Mouse (Mus musculus): ENCODE measurements around the gene Taf1c. TPM values are rescaled to one million over a fixed set of nuclear protein-coding genes. Genes with fewer than 3 reads are reported as not detected.

The Taf1c gene
- total RNA-seq, 2 experiments from 2014 or later: 5.2 to 6.6 TPM

DNA sequence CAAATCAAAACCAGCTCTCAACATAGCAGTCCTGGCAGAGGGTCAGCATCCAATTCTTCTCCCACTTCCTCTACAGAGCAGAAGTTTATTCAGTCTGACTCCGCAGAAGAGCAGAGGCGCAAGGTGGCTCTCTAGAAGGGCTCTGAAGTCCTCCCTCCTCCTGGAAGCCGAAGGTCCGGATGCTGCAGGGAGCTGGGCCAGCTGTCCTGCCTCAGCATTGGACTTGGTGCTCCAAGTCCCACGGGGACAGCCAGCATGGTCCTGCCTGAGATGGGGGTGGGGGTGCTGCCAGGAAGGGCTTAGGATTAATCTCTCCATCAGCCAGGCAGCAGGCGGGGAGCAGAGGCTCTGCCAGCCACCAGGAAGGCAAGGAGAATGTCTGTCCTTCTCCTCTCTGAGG, 30.4 kb upstream of the Taf1c start, which contains the start of gene Kcng4:
Gene Kcng4 (minus strand): TSS at position 303 of the 400 bp plus-strand sequence.
- intact Hi-C loops (cut with DNase I): no loop called here
- Histone ChIP-seq H3K27ac (peak within 1 kb of the TSS; percentile 75), H3K4me3 (peak within 1 kb of the TSS; percentile 56)
- DNase-seq: peak; percentile 75
- TF ChIP-seq CTCF (IDR thresholded peaks at IDR 0.05): no peak

DNA sequence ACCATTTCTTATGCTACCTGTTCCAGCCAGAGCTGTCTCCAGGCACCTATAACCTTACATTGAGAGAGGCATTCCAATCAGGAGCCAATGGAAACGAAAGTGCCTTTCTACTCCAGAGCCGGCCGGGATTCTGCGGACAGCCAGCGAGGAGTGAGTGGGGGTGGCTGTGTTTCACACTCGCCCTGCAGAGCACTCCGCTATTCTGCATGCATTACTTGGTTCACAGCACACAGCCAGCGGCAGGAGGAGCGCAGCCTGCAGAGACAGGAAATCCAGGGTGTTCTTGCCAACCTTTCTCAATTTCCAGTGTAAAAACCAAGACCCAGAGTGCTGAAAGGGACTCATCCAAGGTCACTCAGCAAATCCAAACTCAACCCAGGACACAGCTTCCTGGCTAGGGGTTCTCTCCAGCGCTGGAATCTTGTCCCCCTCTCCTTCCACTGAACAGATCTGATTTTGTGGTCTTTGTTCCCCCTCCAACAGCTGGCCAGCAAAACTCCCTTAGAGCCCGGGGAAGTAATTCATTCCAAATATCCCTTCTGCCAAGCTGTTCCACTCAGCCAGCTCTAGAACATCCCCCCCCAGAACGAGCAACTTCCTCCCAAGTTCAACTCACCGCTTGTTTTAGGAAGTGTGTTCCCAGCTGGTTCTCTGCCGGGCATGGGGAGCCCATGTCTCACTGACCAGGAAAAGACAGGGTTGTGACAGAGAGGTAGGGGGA, 29.8 kb upstream of the Taf1c start:
- Histone ChIP-seq H3K27ac (peak overlapping the region; percentile 75), H3K4me3 (peak overlapping the region; percentile 56)
- TF ChIP-seq CTCF (IDR thresholded peaks at IDR 0.05): no peak
- intact Hi-C loops (cut with DNase I): no loop called here
- DNase-seq: no peak

DNA sequence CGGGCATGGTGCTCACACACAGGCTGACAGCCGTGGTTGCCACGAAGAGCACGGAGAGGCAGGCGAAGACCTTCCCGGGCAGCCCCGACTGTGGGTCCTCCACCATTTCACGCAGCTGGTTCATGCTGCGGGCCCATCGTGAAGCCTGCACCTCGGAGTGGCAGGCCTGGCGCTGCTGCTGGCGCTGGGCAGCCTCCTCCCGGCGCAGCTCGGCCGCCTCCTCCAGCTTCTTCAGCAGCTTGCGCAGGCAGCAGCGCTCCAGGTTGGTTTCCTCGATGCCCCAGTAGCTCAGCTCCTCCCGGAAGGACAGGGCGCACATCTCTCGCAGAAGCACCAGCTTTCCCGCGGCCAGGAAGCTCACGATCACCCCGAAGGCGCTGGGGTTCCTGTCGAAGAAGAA, 27.9 kb upstream of the Taf1c start:
- intact Hi-C loops (cut with DNase I): no loop called here
- DNase-seq: no peak
- TF ChIP-seq CTCF (IDR thresholded peaks at IDR 0.05): no peak
- Histone ChIP-seq H3K4me3 (no peak overlapping the region), H3K27ac (no peak overlapping the region)

DNA sequence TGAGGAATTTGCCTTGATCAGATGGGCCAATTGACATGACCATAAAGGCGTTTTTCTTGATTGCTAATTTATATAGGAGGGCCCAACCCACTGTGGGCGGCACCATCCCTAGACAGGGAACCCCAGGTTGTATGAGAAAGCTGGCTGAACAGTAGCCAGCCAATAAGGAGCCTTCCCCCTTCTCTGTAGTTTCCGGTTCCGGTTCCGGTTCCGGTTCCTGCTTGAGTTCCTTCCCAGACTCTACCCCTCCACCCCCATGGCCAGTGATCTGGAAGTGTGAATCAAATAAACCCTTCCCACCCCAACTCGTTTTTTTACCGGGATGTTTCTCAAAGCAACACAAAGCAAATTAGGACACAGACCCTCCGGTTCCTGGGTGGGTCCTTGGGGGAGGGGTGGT, 27.2 kb upstream of the Taf1c start:
- TF ChIP-seq CTCF (IDR thresholded peaks at IDR 0.05): no peak
- intact Hi-C loops (cut with DNase I): no loop called here
- DNase-seq: no peak
- Histone ChIP-seq H3K27ac (no peak overlapping the region), H3K4me3 (no peak overlapping the region)

DNA sequence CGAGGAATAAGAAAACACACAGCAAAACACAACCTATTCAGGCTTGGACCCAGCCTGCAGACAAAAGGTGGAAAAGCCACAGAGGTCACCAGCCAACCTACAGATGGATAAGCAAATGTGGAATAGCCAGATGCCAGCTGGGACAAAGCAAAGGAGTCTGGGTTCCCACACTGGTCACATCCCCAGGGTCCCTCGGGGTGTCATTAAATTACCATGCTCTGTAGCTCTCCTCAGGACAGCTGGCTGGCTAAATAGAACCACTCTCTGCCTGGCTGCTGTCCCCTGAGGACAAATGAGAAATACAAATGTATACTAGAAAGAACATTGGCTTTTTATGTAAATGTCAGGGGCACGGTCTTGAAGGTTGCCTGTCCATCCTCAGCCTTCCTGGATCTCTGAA, 25.8 kb upstream of the Taf1c start:
- TF ChIP-seq CTCF (IDR thresholded peaks at IDR 0.05): no peak
- H3K27ac ChIP-seq: no peak overlapping the region
- no peak overlapping the region for H3K4me3 ChIP-seq
- intact Hi-C loops (cut with DNase I): no loop called here
- no peak for DNase-seq

DNA sequence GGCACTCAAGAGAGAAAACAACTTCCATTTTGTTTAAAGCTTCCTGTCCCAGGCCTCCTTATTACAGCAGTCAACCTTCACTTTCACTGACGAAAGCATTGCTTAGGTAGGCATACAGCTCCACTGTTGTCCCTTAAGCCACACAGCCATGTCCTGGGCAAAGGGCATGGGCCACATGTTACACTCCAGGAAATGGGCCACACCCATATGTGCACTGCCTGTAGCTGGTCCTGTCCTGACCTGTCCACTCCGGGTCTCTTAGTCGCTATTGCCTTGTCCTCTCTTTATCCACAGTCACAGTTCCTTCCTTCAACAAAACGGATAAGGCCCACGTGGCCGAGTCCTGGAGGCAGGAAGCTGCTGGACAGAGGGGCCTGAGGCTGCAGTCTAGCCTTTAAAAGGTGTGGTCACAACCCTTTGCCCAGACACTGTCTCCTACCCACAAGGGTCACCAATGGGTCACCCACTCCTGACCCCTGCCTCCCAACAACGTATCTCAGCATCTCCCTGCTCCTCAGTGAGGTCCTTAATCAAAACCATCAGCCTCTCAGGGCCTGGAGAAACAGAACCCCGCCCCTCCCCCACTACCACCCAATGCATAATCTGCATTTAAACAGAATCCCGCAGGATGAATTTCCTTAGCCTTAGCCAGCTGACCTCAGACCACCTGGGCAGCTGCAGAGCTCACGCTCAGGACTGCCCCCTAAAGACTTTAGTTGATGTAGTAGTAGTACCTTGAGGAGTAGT, 22.8 kb upstream of the Taf1c start:
- H3K4me3 ChIP-seq: no peak overlapping the region
- intact Hi-C loops (cut with DNase I): no loop called here
- TF ChIP-seq CTCF (IDR thresholded peaks at IDR 0.05): no peak
- no peak for DNase-seq
- peak overlapping the region; percentile 17; the same call in 1 of the 2 replicates for H3K27ac ChIP-seq

DNA sequence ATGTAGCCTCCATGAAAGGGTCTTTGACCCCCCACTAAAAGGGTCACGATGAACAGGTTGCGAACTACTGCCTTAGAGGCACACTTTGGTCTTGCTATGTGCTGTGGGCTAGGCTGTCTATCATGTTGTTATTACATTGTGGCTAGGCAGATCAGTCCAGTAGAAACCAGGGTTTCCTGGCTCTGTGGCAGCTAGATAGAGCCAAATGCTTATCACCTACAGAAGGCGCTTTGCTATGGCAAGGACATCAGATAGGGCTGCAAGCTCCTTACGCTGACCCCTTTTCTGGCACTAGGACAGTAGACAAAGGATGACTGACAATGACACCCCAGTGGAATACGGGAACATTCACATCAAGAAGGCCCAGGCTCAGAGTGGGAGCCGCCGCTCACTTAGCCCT, 22.2 kb upstream of the Taf1c start:
- peak overlapping the region; percentile 17; the same call in 1 of the 2 replicates for H3K27ac ChIP-seq
- intact Hi-C loops (cut with DNase I): no loop called here
- TF ChIP-seq CTCF (IDR thresholded peaks at IDR 0.05): no peak
- H3K4me3 ChIP-seq: no peak overlapping the region
- DNase-seq: no peak

DNA sequence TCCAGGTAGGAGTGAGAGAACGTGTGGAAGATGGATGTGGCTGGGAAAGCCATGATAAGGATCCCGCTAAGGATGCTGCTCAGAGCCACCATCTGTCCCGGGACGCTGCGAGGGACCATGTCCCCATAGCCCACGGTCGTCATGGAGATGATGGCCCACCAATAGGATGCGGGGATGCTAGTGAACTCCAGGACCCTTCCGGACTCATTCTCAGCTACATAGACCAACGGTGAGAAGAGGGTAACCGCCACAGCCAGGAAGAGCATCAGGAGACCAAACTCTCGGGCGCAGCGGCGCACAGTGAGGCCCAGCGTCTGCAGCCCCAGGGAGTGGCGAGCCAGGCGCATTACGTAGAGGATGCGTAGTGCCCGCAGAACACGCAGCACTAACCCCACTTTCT, 20.8 kb upstream of the Taf1c start:
- peak overlapping the region; percentile 91 for H3K27ac ChIP-seq
- no peak for TF ChIP-seq CTCF (IDR thresholded peaks at IDR 0.05)
- intact Hi-C loops (cut with DNase I): no loop called here
- H3K4me3 ChIP-seq: peak overlapping the region; percentile 35; the same call in 1 of the 2 replicates
- DNase-seq: no peak

DNA sequence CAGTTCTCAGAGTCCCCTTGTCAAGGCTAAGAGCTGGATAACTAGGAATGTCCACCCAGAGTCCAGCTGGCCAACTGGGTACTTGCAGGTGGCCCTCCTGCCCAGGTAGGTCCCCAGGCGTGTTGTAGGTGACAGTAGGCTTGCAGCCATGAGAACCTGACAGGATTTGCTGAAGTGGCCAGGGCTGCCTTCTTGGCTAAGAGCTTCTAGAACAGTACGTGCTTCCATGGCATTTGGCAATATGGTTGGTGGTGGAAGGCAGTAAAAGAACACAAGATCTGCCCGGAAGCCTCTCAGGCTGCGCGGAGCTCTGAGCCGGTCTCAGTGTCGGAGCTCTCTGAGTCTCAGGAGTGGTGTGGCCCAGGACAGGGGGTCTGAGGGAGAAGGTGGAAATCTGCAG, 19.9 kb upstream of the Taf1c start:
- DNase-seq: peak; percentile 72
- no peak for TF ChIP-seq CTCF (IDR thresholded peaks at IDR 0.05)
- intact Hi-C loops (cut with DNase I): no loop called here
- peak overlapping the region; percentile 91 for H3K27ac ChIP-seq
- H3K4me3 ChIP-seq: no peak overlapping the region

DNA sequence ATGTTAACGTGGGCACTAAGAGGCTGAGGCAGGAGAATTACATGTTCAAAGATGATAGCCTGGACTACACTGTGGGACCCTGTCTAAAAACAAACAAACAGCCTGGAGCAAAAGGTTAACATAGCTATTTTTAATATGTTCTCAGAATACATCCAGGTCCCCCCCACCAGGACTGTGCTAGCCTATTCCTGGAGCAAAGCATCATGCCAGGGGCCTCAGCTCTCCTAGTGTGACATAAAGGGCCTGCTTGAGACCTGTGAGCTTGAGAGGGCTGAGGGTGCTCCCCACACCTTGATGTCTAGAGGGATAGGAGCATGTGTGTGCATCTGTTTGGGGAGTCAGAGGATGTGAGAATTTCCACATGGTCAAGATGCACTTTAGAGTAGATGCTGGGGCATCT, 18.7 kb upstream of the Taf1c start:
- intact Hi-C loops (cut with DNase I): no loop called here
- H3K4me3 ChIP-seq: no peak overlapping the region
- peak; percentile 71 for DNase-seq
- H3K27ac ChIP-seq: peak overlapping the region; percentile 91
- no peak for TF ChIP-seq CTCF (IDR thresholded peaks at IDR 0.05)

DNA sequence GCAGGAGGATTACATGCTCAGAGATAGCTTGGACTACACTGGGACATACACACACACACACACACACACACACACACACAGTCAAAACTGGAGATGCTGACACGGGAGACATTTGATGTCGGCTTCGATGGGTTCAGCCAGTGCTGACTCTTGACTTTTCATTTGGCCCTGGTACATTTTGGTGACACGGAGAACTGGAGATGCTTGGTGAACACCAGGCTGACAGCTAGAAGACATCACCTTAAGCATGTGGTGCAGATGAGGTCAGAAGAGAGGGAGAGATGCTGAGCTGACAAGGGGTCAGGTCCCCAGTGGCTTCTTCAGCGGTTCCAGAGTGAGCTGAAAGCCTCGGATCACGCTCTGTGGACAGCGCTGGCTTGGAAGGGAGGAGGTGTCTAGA, 18.0 kb upstream of the Taf1c start:
- DNase-seq: peak; percentile 66
- H3K27ac ChIP-seq: peak overlapping the region; percentile 91

DNA sequence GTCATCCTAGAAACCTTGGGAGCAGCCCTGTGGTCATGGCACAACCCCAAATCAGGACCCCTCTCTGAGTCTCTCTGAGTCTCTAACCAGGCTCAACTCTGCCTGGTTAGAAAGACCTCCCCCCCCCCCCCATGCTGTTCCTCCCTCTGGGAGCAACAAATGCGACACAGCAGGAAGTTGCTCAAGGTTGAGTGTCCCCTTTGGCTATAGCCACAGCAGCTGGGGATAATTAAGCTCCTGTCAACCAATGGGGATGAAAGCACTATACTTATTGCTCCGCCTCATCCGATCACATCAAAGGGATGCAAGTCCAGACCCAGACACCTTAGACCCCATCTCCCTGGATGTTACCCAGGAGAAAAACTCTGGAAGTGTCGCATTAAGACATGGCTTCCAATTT, 17.5 kb upstream of the Taf1c start:
- Histone ChIP-seq H3K27ac (peak overlapping the region; percentile 91), H3K4me3 (no peak overlapping the region)
- intact Hi-C loops (cut with DNase I): no loop called here
- DNase-seq: no peak
- TF ChIP-seq CTCF (IDR thresholded peaks at IDR 0.05): no peak

More for the DNA sequence above, 18.0 kb upstream of the Taf1c start:
- no peak for TF ChIP-seq CTCF (IDR thresholded peaks at IDR 0.05)
- no peak overlapping the region for H3K4me3 ChIP-seq
- intact Hi-C loops (cut with DNase I): no loop called here

DNA sequence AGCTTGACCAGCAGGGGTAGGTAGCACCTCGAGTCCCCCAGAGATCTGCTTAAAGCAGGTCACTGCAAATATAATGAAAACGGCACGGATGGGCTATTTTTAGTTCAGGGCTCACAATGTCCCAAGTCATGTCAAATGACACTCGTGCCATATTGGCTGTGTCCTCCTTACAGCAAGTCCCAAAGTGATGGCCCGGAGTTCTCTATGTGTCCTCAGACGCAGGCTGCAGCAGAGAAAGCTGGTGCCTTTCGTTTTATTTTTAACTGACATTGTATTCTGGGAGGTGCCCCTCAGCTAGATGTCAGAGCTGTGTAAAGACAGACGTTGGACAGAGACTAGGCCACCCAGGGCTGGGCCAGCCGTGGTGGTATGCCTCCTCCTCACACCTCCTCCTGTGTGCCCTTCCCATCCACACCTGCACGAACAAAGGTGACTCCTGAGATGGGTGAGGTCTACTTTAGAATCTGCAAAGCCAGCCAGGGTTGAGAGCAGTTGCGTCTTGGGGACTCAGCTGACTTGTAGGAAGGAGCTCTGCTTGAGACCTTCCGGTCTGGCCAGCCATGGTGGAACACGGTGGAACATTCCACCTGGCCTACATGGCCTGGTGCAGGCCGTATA, 15.9 kb upstream of the Taf1c start:
- TF ChIP-seq CTCF (IDR thresholded peaks at IDR 0.05): no peak
- intact Hi-C loops (cut with DNase I): no loop called here
- H3K4me3 ChIP-seq: no peak overlapping the region
- no peak for DNase-seq
- H3K27ac ChIP-seq: peak overlapping the region; percentile 91

Measured in gastrocnemius, adult 2 months (tissue).